Mouse (Mus musculus): Measurements from ENCODE around the gene Gm8005. TPM values are rescaled to one million over a fixed set of nuclear protein-coding genes. Genes with fewer than 3 reads are reported as not detected.
"Not testable (repeated sequence)": the region's sequence is repeated elsewhere in the genome, so short reads cannot be mapped to it uniquely, and the experiment has no call there.

Gene Gm8005
- not detected in 2 replicates for polyA plus RNA-seq (2016; fragmentation: Nextera tagmentation; extraction: Ambion mirVana)

GRCm38 (mm10) chr14:42439573-42439972 lies at the start of gene Gm8005:
Gene Gm8005, minus strand, starts transcription at chr14:42439673.
- H3K4me3 ChIP-seq; DNase-seq (ENCODE audit: low spot score); H3K36me3 ChIP-seq; H3K27ac ChIP-seq; H3K9me3 ChIP-seq; H3K27me3 ChIP-seq (ENCODE audit: insufficient read depth, poor library complexity, severe bottlenecking); H3K4me1 ChIP-seq: not testable (repeated sequence)
- 79% methylated on average over 2 of the region's 4 CpGs for WGBS

DNA sequence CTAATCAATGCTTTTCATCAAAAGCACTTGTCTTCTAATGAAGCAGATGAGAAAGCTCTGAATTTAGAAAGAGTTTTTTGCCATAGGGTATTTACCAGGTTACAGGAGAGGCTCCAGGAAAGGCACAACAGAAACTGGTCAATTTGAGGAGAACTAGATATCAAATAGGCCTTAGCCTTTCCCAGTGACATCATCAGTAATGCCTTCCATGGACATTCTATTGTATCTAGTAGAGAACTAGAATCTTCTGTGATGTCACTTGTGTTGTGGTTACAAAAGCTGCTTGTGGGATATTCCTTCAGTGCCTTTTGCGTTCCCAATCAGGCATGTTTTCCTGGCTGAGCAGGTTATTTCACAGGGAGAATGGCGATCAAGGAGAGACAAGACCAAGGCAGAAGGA lies 24.1 kb upstream of the Gm8005 start, which contains the start of gene Gm8011:
Gene Gm8011 (plus strand): TSS at position 301 of the 400 bp plus-strand sequence.
- H3K4me3 ChIP-seq; DNase-seq (ENCODE audit: low spot score); H3K9me3 ChIP-seq; H3K36me3 ChIP-seq; H3K27me3 ChIP-seq (ENCODE audit: insufficient read depth, poor library complexity, severe bottlenecking); H3K27ac ChIP-seq; H3K4me1 ChIP-seq: not testable (repeated sequence)
- 47% methylated on average over 2 of the region's 2 CpGs for whole genome bisulfite sequencing

Other genes starting within 250 kb of the Gm8005 start
- gene Gm3573, start 248.9 kb downstream of the Gm8005 start, polyA plus RNA-seq (2016; fragmentation: Nextera tagmentation; extraction: Ambion mirVana), result not detected in 2 replicates
- gene Gm17026, start 179.6 kb downstream of the Gm8005 start, polyA plus RNA-seq (2016; fragmentation: Nextera tagmentation; extraction: Ambion mirVana), result not detected in 2 replicates
- gene Gm9611, start 142.3 kb downstream of the Gm8005 start, polyA plus RNA-seq (2016; fragmentation: Nextera tagmentation; extraction: Ambion mirVana), result not detected in 2 replicates
- gene Gm7995, start 129.5 kb downstream of the Gm8005 start, polyA plus RNA-seq (2016; fragmentation: Nextera tagmentation; extraction: Ambion mirVana), result not detected in 2 replicates
- not detected in 2 replicates for gene Gm8011, start 24.2 kb upstream of the Gm8005 start, polyA plus RNA-seq (2016; fragmentation: Nextera tagmentation; extraction: Ambion mirVana)
- not detected in 2 replicates for gene Gm8020, start 62.7 kb upstream of the Gm8005 start, polyA plus RNA-seq (2016; fragmentation: Nextera tagmentation; extraction: Ambion mirVana)
- gene Gm8024, start 84.6 kb upstream of the Gm8005 start, polyA plus RNA-seq (2016; fragmentation: Nextera tagmentation; extraction: Ambion mirVana), result not detected in 2 replicates
- gene Gm17124, start 160.2 kb upstream of the Gm8005 start, polyA plus RNA-seq (2016; fragmentation: Nextera tagmentation; extraction: Ambion mirVana), result not detected in 2 replicates
- gene Gm3633, start 202.2 kb upstream of the Gm8005 start, polyA plus RNA-seq (2016; fragmentation: Nextera tagmentation; extraction: Ambion mirVana), result not detected in 2 replicates
- gene Gm10378, start 216.3 kb upstream of the Gm8005 start, polyA plus RNA-seq (2016; fragmentation: Nextera tagmentation; extraction: Ambion mirVana), result not detected in 2 replicates